In the genomic region with DNA sequence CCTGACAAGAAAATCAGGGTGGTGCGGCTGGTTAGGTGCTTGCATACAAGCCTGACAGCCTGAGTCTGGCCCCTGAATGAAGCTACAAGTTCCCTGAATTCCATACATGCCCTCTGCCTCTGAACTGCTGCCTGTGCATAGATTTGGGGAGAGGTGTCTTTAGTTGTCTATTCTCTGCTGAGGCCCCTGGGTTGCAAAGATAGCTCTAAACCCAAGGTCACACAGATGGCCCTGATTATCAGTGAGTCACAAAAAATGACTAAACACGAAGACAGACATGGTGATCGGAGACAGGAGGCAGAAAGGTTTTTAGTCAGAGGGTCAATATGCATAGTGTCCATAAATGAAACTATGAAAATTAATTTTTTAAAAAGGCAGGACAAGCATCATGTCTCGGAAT, we compare ENCODE assay signal across 36 mouse cellular contexts. TPM values are rescaled to one million over a fixed set of nuclear protein-coding genes. Genes with fewer than 3 reads are reported as not detected.
A peak's percentile ranks its signal among the peaks of the same experiment; 100 is the strongest.
DNase-seq lines count a peak whose midpoint lies in the region; ATAC-seq lines count a peak whose summit lies in the region.
"Had no signal": no experiment of that assay in that cellular context is flagged by ENCODE, and none has a peak within 500 bp of the region (broad histone marks: within the 10 kb centered on the region; RNA-seq: fewer than 3 reads in every experiment).

No protein-coding gene starts in this region.

- peaks cover 12% of the 10 kb centered on the region for H3K36me3 ChIP-seq in liver, embryonic 11.5 days (ENCODE audit: control insufficient read depth, insufficient read depth, low read length)

- peak; percentile 70 for DNase-seq in adrenal gland, adult 2 months
- DNase-seq in adrenal gland, postnatal 4 days (ENCODE audit: low spot score in 2 of 2): no peak
- no peak for DNase-seq in liver, embryonic 11.5 days (ENCODE audit: low spot score)
- DNase-seq in liver: no peak
- peak; percentile 29 for DNase-seq in c-Kit-positive CD71-positive TER-119-positive erythroid progenitor cells, embryonic 14.5 days (ENCODE audit: low spot score)
- no peak for DNase-seq in spleen, adult 12 weeks (ENCODE audit: low spot score)
- no peak for DNase-seq in left cerebral cortex, adult 18-20 months (ENCODE audit: low spot score in 2 of 2)
- DNase-seq: cerebellum, adult 18-20 months; cerebellum, postnatal 10 days; forebrain, postnatal 0 days; gastrocnemius, postnatal 10 days; heart, postnatal 10 days; kidney, adult 18-20 months; kidney, postnatal 36 days; left cerebral cortex, postnatal 4 days; lung, adult 2 months; lung, postnatal 10 days; right cerebral cortex, adult 18-20 months; right cerebral cortex, postnatal 4 days; thymus, postnatal 4 days had no signal

- no peak overlapping the region for H3K9ac ChIP-seq in liver, embryonic 11.5 days (ENCODE audit: low read depth, low read length)
- H3K9ac ChIP-seq: embryonic facial prominence, embryonic 13.5 days; forebrain, embryonic 12.5 days; forebrain, postnatal 0 days; hindbrain, embryonic 15.5 days; kidney, embryonic 15.5 days; liver, embryonic 14.5 days; neural tube, embryonic 12.5 days had no signal

- no peaks in the 10 kb centered on the region for H3K9me3 ChIP-seq in liver, embryonic 11.5 days (ENCODE audit: control insufficient read depth, low read length)
- H3K9me3 ChIP-seq: embryonic facial prominence, embryonic 13.5 days; forebrain, embryonic 12.5 days; heart, embryonic 10.5 days; hindbrain, embryonic 10.5 days; hindbrain, embryonic 15.5 days; kidney, embryonic 15.5 days; neural tube, embryonic 12.5 days had no signal

- H3K4me3 ChIP-seq in liver, embryonic 11.5 days (ENCODE audit: low read depth, low read length): no peak overlapping the region
- H3K4me3 ChIP-seq: embryonic facial prominence, embryonic 13.5 days; erythroblast, embryonic 14.5 days; forebrain, embryonic 12.5 days; heart, embryonic 10.5 days; hindbrain, embryonic 10.5 days; hindbrain, embryonic 15.5 days; kidney, embryonic 15.5 days; layer of hippocampus, adult 2 months; myocyte; neural tube, embryonic 12.5 days had no signal

- H3K4me2 ChIP-seq in liver, embryonic 11.5 days: no peak overlapping the region
- H3K4me2 ChIP-seq: embryonic facial prominence, embryonic 13.5 days; forebrain, embryonic 12.5 days; hindbrain, embryonic 15.5 days; kidney, embryonic 15.5 days; midbrain, embryonic 11.5 days; neural tube, embryonic 12.5 days had no signal

- H3K27ac ChIP-seq in liver, embryonic 11.5 days (ENCODE audit: low read depth, low read length): no peak overlapping the region
- H3K27ac ChIP-seq: embryonic facial prominence, embryonic 13.5 days; forebrain, embryonic 12.5 days; heart, embryonic 10.5 days; hindbrain, embryonic 10.5 days; hindbrain, embryonic 15.5 days; kidney, embryonic 15.5 days; layer of hippocampus, adult 2 months; liver, embryonic 14.5 days; macrophage; neural tube, embryonic 12.5 days had no signal

- H3K27me3 ChIP-seq in liver, embryonic 11.5 days (replicated peaks; ENCODE audit: control insufficient read depth, insufficient read depth, low read length): no peaks in the 10 kb centered on the region
- H3K27me3 ChIP-seq: embryonic facial prominence, embryonic 13.5 days; forebrain, embryonic 12.5 days; hindbrain, embryonic 15.5 days; kidney, embryonic 15.5 days; neural tube, embryonic 12.5 days had no signal

- no peaks in the 10 kb centered on the region; the same call in 1 of the 2 replicates for H3K4me1 ChIP-seq in liver, embryonic 11.5 days (replicated peaks; ENCODE audit: control insufficient read depth, insufficient read depth, low read length)
- H3K4me1 ChIP-seq: embryonic facial prominence, embryonic 13.5 days; forebrain, embryonic 12.5 days; heart, embryonic 10.5 days; hindbrain, embryonic 10.5 days; hindbrain, embryonic 15.5 days; kidney, embryonic 15.5 days; neural tube, embryonic 12.5 days had no signal

- 76% methylated on average over 4 of the region's 4 CpGs for WGBS in liver, embryonic 11.5 days

- 0 out of 2 replicates have a peak, but pooled peaks have one; percentile 31 for ATAC-seq in liver, embryonic 11.5 days (replicated peaks; ENCODE audit: low FRiP score)
- ATAC-seq: CD4-positive, CD25-positive, alpha-beta regulatory T cell, adult 4 months; forebrain, postnatal 0 days; inflammation-experienced regulatory T-cells, adult 6 months had no signal

RNA-seq across cellular contexts. Expression of a gene that starts 49.4 kb away (rescaled TPM):
- total RNA-seq in adrenal gland, adult 2 months (2021): 1 to 10 TPM; 1.2 to 2.5 TPM
- 1.3 and 1.6 TPM in 2 replicates for polyA plus RNA-seq in adrenal gland, adult 2 months (2012; rRNA removed)
- total RNA-seq in adrenal gland, postnatal 4 days (2021): 1 to 10 TPM; 2.2 to 2.4 TPM
- polyA plus RNA-seq in liver, embryonic 11.5 days (2014; fragmentation: Nextera tagmentation; extraction: Ambion mirVana): 2.2 and 2.8 TPM in 2 replicates
- total RNA-seq in left cerebral cortex, adult 18-20 months (2021): 10 to 100 TPM; 17.2 to 18.2 TPM
- total RNA-seq: common myeloid progenitor, adult 5-6 weeks had no signal
- polyA plus RNA-seq: CD4-positive, CD25-positive, alpha-beta regulatory T cell, adult 4 months; erythroblast, embryonic 14.5 days; macrophage; myocyte had no signal

Comparison
In these comparisons a context has a peak if more than half of its experiments do, and no peak if none do; other contexts are left out.
1. DNase-seq: peak in adrenal gland, adult 2 months (single experiment) and c-Kit-positive CD71-positive TER-119-positive erythroid progenitor cells, embryonic 14.5 days (single experiment); none in adrenal gland, postnatal 4 days (0 of 2), liver, embryonic 11.5 days (single experiment), liver (single experiment), spleen, adult 12 weeks (single experiment) and left cerebral cortex, adult 18-20 months (0 of 2).
2. RNA of a gene that starts 49.4 kb away (total RNA-seq): 17.2 to 18.2 TPM in left cerebral cortex, adult 18-20 months; 1.2 to 2.5 TPM in adrenal gland, adult 2 months and 2.2 to 2.4 TPM in adrenal gland, postnatal 4 days; every median in the first group is over 4 times any median in the second.